Mouse (Mus musculus) brain, embryonic 14.5 days (tissue): ENCODE data around the gene Gm128.

Experiments
- CTCF ChIP-seq: fragments of 200-500 bp; IDR thresholded peaks from 2 replicates; pipeline ENCODE4 v1.5.1; 2012; ENCODE audit warnings: inconsistent platforms, mild to moderate bottlenecking, moderate library complexity, borderline replicate concordance; ENCODE audit not compliant: insufficient read depth, insufficient read length; ENCODE audit errors: extremely low read depth
- POLR2A ChIP-seq: fragments of 200-500 bp; IDR thresholded peaks from 2 replicates; pipeline ENCODE4 v1.6.1; 2012; ENCODE audit warnings: mild to moderate bottlenecking, inconsistent platforms, borderline replicate concordance; ENCODE audit not compliant: poor library complexity, insufficient read depth, insufficient read length, severe bottlenecking; ENCODE audit errors: extremely low read depth

DNA sequence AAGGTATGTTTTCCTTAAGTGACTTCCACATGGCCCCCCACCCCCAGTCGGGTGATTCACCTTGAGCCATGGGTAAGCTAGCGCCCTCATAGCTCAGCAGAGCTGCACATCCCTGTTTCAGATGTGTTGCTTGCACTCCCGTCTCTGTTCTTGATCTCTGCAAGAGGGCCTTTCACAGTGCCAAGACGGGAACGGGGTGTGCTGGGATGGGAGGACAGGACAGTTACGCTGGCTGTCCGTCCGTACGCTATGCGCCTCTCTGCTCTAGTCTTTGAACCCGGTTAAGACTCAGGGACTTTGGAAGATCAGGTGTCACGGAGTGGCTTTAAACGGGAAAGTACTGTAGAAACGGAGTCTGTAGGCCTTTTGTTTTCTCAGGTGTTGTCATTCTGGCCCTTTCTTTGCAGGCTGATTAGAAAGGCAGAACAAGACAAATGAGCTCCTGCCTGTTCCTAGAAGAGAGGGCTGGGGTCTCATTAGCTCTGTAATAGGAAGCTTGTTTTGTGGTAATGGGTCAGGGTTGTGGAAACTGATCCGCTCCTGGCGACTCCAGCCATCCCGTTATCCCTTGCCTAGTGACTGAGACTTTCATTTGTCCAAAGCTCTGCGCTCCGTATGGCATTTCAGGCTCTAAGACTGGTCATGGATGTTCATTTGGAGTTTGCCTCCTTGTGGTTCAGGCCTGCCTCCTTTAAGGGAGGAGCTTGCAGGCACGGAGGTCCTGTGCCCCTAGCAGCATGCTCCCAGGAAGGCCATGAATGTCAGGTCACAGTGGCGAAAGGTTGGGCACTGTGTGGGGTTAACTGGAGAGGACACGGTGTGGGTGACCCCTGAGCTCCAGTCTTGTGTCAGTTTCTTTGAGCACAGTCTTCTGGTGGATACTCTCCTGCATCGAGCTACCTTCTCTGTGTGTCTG, 5.8 kb downstream of the Gm128 start:
- no peak for TF ChIP-seq CTCF
- TF ChIP-seq POLR2A = no peak
